Comparison of ENCODE assay signal across 8 mouse cellular contexts in the genomic region with DNA sequence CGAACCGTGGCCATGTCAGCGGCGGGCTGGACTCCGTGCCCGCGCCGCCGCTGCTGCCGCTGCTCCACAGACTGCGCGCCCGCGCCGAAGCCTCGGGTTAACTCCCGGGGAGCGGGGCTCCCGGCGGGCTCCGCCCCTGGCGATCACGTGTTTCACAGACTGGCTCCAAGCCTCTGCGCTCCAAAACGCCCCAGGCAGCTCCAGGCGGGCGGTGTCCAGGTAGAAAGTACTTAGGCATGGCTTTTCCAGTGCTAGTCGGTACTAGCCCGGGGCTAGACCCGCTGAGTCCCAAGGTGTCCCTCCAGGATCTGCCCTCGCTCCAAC. TPM values are rescaled to one million over a fixed set of nuclear protein-coding genes. Genes with fewer than 3 reads are reported as not detected.
A peak's percentile ranks its signal among the peaks of the same experiment; 100 is the strongest.
DNase-seq lines count a peak whose midpoint lies in the region; ATAC-seq lines count a peak whose summit lies in the region.

Gene Depdc7, minus strand, starts transcription at position 138 of the 324 bp plus-strand sequence.

- H3K9ac ChIP-seq in hindbrain, embryonic 13.5 days = peak within 1 kb of the TSS; percentile 76

- DNase-seq in NIH3T3 (ENCODE audit: low read depth) = peak; percentile 92
- DNase-seq in cerebellum, adult 9-11 months = peak; percentile 83
- peak; percentile 64 to 71 for DNase-seq in frontal cortex, postnatal 25 days (ENCODE audit: low spot score in 2 of 2)
- peak; percentile 76 for DNase-seq in layer of hippocampus, postnatal 25 days (ENCODE audit: extremely low spot score in 1 of 2, low spot score in 1 of 2)
- peak; percentile 91 for DNase-seq in lung, postnatal 14 days
- DNase-seq in ovary, postnatal 36 days (ENCODE audit: low spot score) = peak; percentile 92
- DNase-seq in thymus, postnatal 36 days = peak; percentile 87

- peak within 1 kb of the TSS; percentile 91 for H3K4me2 ChIP-seq in hindbrain, embryonic 13.5 days

- H3K9me3 ChIP-seq in hindbrain, embryonic 13.5 days = no peaks in the 10 kb centered on the region

- peaks cover 42% of the 10 kb centered on the region for H3K27me3 ChIP-seq in hindbrain, embryonic 13.5 days

- no peaks in the 10 kb centered on the region for H3K36me3 ChIP-seq in hindbrain, embryonic 13.5 days

- under 1% methylated on average over 22 of the region's 31 CpGs for WGBS in hindbrain, embryonic 13.5 days

- no peak within 1 kb of the TSS for H3K27ac ChIP-seq in hindbrain, embryonic 13.5 days

- peak; percentile 88 for ATAC-seq in hindbrain, embryonic 13.5 days (ENCODE audit: low FRiP score)

- peak within 1 kb of the TSS; percentile 68 for H3K4me3 ChIP-seq in hindbrain, embryonic 13.5 days

- H3K4me1 ChIP-seq in hindbrain, embryonic 13.5 days (replicated peaks) = peaks cover 28% of the 10 kb centered on the region

RNA-seq across cellular contexts. Expression of gene Depdc7, which starts in this region (rescaled TPM):
- polyA plus RNA-seq in hindbrain, embryonic 13.5 days (2015; fragmentation: Nextera tagmentation; extraction: Ambion mirVana) = 0.91 and 1.5 TPM in 2 replicates
- total RNA-seq in layer of hippocampus, postnatal 25 days (2021) = 1 to 10 TPM; 1.5 to 1.9 TPM
